Mouse (Mus musculus): ENCODE results near the gene Ubac1.

Ubac1 gene

GRCm38 (mm10) chr2:26022258-26022565 lies 665 bp upstream of the Ubac1 start:
- no peak for DNase-seq

- peak; percentile 52 for DNase-seq
These were observed 610 bp downstream of the Ubac1 start for GRCm38 (mm10) chr2:26020714-26021560.

GRCm38 (mm10) chr2:26019923-26020322 lies 1.6 kb downstream of the Ubac1 start:
- DNase-seq = no peak

GRCm38 (mm10) chr2:26017326-26017725 lies 4.2 kb downstream of the Ubac1 start:
- no peak for DNase-seq

- no peak for DNase-seq
These were observed 7.9 kb downstream of the Ubac1 start for GRCm38 (mm10) chr2:26013674-26014073.

GRCm38 (mm10) chr2:26011420-26011819 lies 10.1 kb downstream of the Ubac1 start:
- no peak for DNase-seq

- no peak for DNase-seq
These were observed 19.5 kb downstream of the Ubac1 start for GRCm38 (mm10) chr2:26002001-26002400.

- DNase-seq = no peak
These were observed 20.4 kb downstream of the Ubac1 start for GRCm38 (mm10) chr2:26001136-26001535.

GRCm38 (mm10) chr2:25997716-25998115 lies 23.8 kb downstream of the Ubac1 start:
- DNase-seq = no peak

GRCm38 (mm10) chr2:25994791-25995190 lies 26.8 kb downstream of the Ubac1 start:
- DNase-seq = no peak

GRCm38 (mm10) chr2:25992285-25992684 lies 29.3 kb downstream of the Ubac1 start:
- DNase-seq = no peak

GRCm38 (mm10) chr2:25989651-25990050 lies 31.9 kb downstream of the Ubac1 start:
- DNase-seq = no peak

- DNase-seq = no peak
These were observed 33.7 kb downstream of the Ubac1 start for GRCm38 (mm10) chr2:25987817-25988216.

GRCm38 (mm10) chr2:25986601-25987000 lies 34.9 kb downstream of the Ubac1 start:
- DNase-seq = no peak

GRCm38 (mm10) chr2:25983159-25983907 lies 38.2 kb downstream of the Ubac1 start, which contains the start of gene Camsap1:
Camsap1 (minus strand) TSS chr2:25983282.
- peak; percentile 100 for DNase-seq

GRCm38 (mm10) chr2:25982426-25983091 lies 39.0 kb downstream of the Ubac1 start:
- DNase-seq = no peak

- DNase-seq = peak; percentile 28
These were observed 39.5 kb downstream of the Ubac1 start for GRCm38 (mm10) chr2:25982052-25982425.

- no peak for DNase-seq
These were observed 42.5 kb downstream of the Ubac1 start for GRCm38 (mm10) chr2:25978997-25979396.

- DNase-seq = no peak
These were observed 43.8 kb downstream of the Ubac1 start for GRCm38 (mm10) chr2:25977587-25978239.

- no peak for DNase-seq
These were observed 46.3 kb downstream of the Ubac1 start for GRCm38 (mm10) chr2:25975141-25975770.

GRCm38 (mm10) chr2:25970426-25970825 lies 51.1 kb downstream of the Ubac1 start:
- no peak for DNase-seq

- no peak for DNase-seq
These were observed 52.2 kb downstream of the Ubac1 start for GRCm38 (mm10) chr2:25969319-25969718.

GRCm38 (mm10) chr2:25949291-25949690 lies 72.3 kb downstream of the Ubac1 start:
- DNase-seq = no peak
